Mouse (Mus musculus) activated CD4-positive, CD25-positive, alpha-beta regulatory T cell, adult 4 months (primary cell): ENCODE measurements around the gene Lrrc7. TPM values are rescaled to one million over a fixed set of nuclear protein-coding genes. Genes with fewer than 3 reads are reported as not detected.

ENCODE experiments used
- ATAC-seq: one replicate; pipeline ENCODE4 v1.8.0; 2017
- polyA plus RNA-seq, 2 experiments: library from polyadenylated mRNA; unstranded; fragments of 100-300 nt; shearing (Covaris generic); gene quantifications; one replicate each; pipeline ENCODE4 v1.2.1; 2017

The Lrrc7 gene
- polyA plus RNA-seq = under 1 TPM in 1 of 2 experiments, not detected in 1; 0.34 TPM

DNA sequence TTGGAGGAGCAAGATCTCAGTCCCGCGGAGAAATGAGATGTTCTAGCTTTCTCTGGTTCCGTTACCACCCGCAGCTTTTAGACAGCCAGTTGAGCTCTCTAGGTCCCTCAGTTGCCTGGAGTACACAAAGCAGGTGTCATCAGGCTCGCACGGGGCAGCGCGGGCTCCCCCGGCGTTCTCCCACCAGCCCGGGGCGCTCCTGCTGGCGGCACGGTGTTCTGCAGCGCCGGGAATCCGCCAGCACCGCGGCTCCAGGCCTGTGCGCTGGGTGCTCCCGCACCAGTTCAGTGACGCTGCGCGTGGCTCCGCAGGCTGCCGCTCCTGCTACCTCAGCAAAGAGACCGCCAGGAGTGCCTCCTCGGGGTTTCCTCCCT lies at the start of gene Lrrc7:
Gene Lrrc7 (minus strand): TSS at position 235 of the 374 bp plus-strand sequence.
- no peak for ATAC-seq

DNA sequence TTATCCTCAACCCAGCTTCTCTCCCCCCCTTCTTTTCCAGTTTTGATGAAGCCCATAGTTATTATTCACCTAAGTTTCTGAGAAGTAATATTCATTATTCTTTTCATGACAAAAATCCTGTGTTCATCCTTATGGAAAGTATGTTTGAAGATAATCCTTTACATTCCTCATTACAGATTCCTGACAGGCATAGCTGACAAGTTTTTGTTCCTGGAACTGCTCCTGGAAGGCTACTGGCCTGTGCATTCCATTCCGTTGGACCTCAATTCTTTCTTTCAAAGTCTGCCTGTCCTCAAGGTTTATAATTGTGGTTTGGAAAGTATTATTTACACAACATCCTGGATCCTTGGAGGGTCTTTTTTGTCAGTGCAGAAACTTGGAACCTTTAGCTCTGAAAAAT lies 45.0 kb upstream of the Lrrc7 start:
- ATAC-seq = no peak

DNA sequence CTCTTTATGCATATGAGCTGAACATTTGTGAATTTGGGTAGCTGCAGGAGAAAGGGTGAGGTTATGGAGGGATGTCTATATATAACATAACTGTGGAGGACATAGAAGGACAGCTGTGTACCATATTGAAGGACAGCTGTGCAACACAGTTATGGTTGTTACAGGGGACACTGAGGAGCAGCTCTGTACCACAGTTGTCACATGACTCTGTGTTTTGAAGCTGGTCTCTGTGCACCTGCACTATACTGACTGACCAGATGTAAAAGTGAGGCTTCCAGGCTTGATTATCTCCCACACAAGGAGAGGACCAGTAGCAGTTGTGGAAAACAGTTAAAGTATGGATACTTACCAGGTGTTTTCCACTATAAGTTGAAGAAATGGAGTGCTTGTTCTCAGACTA lies 43.3 kb upstream of the Lrrc7 start:
- no peak for ATAC-seq

DNA sequence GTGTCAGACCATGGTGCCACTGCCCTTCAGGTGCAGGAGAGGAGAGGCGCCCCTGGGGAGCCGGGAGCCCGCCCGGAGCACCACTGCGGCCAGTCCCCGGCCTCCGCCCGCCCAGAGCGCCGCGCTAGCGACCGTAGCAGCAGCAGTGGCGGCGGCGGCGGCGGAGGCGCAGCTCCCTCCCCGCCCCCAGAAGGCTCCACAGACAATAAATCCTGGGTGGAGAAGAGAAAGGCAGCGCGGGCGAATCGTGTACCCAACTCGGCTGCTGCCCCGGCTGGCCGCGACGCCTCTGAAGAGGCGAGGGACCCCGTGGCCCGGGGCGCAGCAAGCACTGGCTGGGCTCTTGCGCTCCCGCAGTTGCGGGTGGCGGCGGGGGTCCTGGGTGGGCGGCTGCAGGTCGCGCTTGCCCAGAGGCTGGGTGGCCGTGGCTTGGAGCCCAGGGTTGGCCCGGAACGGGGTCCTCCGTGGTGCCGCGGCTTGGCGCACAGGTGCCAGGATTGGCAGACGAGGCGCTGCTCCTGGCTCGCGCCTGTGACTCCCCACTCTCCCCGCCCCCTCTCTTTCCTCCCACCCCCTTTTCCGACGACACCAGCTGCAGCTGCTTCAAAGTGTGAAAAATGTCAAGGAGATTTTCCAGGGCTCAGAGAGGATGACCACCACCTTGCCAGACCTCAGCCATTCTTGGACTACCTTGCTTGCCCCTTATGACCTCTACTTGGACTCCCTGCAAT lies 600 bp downstream of the Lrrc7 start:
- ATAC-seq = no peak

DNA sequence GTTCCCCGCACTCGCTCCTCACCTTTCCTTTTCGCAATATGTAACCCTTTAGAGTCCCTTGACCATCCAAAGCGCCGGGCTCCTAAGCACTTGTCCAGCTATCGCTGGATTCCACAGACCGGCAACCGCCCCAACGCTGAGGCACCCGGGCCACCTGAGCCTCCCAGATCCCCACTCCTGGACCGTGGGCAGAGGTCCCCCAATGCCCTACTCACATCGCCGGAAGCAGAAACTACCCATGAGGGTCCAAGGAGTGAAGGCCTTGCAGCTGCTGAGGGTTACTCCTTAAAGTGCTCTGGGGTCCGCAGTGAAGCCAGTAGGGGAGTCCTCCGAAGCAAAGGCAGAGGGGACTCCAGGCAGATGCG lies 1.1 kb downstream of the Lrrc7 start:
- no peak for ATAC-seq

DNA sequence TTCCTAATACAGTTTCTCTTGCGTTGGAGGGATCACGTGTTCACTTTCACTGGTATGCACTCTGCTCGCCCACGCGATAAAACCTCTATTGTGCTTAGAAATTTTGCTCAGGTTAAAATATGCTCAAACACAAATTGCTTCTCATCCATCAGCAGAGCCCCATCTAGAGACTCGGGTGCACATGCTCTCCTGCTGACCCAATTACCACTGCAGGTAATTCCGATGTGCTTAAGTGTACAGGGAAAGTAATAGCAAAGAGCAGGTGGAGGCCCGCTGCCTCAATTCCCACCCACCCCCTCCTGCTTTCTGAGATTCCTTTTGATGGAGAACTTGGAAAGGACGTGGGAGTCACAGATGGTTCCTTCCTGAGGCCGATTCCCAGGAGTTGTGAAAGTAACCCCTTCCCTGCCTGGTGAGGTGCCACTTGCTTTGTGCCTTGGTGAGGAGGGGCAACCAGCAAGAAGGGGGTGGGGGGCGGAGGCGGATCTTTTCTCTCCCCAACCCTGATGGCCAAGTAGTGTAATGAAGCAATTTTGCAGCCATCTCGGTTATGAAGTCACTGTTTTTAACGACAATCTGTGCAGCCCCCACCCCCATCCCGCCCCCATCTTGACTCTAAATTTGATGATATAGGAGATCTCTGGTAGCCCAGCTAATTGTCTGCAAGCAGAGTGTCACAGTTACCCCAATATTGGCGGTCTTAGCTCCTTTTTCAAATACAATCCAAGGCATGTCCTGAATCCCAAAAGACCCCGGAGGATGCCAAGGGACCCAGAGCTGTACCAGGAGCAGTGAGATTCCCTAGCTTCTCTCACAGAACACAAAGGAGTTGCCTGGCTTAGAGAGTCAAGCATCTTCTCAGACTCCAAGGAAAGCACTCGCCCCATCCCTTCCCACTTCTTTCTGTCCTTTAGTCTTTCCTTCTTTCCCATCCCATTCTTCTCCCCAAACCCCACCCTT lies 2.0 kb downstream of the Lrrc7 start:
- ATAC-seq = no peak

DNA sequence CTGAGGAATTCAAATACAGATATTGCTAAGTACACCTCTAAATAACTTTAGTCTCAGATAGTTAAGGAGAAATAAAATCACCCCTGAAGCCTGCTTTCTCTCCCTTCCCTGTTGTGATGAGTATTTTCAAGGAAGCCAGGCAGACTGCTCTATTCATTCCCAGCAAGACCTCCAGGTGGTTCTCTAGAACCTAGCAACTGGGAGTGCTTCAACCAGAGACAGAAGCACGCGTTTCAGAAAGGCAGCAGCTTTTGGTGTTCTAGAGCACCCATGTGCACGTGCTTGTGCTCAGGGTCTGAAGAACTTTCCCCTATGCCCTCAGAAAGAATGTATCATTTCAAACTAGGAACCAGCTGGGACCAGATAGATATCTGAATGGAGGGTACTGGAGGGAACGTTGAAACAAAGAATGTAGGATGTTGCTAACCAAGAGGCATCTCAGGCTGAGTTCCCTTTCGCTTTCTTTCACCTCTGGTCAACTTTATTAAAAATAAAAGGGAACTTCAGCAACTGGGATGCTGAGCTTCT lies 2.8 kb downstream of the Lrrc7 start:
- no peak for ATAC-seq

DNA sequence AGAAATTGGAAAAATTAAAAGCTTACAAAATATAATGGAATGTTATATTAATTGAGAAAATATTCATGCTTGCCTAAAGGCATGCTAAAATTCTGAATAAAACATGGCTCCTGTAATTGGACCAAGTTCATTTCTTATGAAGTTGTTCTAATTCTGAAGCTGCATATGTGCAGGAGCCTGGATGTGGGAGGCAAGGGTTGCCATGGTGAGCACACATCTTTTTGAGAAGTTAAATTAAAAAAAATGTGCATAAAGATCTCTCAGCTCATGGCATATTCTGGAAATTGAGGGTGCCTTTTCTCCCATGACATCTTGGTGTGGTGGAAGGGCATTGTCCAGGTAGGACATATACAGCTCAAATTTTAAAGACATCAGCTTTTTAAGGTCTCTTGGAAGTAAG lies 3.4 kb downstream of the Lrrc7 start:
- no peak for ATAC-seq

DNA sequence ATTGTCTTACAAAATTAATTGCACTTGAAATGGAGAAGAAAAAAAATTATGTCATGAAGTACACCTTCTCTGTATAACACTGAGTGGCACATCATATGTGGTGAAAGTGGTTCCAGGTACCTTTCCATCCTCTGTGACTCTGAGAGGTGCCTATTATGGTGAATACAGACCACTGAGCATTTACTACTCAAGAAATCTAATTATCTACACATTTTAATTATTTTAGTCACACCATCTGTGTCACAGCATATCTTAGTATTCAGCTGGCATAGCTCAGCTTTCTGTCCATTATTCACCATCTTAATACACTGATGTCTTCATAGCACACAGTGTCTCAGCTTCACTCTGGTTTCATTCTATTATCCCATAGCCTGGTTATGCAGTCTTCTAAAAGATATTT lies 7.7 kb downstream of the Lrrc7 start:
- ATAC-seq = no peak

DNA sequence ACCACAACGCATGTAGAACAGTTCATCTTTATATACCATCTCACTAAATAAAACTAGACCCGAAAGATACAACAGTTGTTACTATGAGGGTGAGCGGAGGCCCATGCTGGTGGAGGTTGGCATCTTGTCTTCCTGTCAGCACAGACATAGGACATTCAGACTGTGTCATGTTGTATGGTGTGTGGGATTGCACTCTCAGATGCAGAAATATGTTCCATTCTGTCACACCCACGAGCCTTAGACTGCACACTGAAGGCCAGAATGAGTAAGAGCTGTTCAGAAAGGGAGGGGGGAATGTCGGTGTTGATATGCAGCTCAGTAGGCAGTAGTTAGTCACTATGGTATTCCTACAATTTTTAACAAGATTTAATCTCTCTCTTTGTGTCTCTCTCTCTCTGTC lies 9.9 kb downstream of the Lrrc7 start:
- ATAC-seq = no peak

DNA sequence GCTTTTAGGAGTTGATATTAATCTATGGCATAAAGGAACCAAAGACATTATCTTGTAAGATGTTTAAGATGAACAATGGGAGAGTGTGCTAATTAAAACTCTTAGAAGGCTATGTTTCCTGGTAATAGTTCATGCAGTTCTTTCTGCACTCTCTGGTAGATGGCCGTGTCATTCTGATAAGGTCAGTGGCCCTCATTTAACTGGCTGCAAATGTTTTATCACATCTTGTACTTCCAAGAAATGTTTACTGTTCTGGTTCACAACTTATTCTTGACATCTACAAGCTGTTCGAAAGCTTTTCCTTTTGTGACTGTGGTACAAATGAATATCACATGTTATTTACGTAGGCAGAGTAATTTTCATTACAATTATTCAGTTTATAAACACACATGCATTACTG lies 18.5 kb downstream of the Lrrc7 start:
- no peak for ATAC-seq

DNA sequence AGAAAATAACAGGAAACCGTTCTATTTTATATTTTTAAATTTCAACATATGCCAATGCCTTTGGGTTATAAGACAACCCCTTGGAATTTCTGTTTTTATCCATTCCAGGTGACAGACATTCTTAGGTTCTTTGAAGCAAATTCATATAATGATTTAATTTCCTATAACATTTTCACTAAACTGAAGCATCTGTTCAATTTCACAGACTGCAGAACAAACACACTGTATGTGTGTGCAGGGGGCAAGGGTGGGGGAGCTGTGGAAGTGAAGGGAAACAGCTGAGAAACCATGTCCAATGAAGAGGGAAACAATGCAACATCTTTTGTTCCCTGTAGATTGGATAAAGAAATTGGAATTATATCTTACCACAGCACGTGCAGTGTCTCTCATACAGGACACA lies 29.2 kb downstream of the Lrrc7 start:
- no peak for ATAC-seq

DNA sequence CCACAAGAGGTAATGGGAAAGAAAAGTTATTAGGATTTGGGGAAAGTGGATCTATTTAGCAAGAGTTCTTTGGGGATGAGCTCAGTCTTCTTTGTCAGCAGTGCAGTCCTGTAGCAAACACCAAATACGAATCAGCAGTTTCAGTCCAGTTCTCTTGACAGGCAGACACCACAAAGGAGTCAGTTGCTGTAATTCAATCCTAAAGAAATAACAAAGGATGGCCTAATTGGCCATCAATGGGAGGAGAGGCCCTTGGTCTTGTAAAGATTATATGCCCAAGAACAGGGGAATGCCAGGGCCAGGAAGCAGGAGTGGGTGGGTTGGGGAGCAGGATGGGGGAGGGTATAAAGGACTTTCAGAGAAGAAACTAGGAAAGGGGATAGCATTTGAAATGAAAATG lies 33.5 kb downstream of the Lrrc7 start:
- no peak for ATAC-seq

DNA sequence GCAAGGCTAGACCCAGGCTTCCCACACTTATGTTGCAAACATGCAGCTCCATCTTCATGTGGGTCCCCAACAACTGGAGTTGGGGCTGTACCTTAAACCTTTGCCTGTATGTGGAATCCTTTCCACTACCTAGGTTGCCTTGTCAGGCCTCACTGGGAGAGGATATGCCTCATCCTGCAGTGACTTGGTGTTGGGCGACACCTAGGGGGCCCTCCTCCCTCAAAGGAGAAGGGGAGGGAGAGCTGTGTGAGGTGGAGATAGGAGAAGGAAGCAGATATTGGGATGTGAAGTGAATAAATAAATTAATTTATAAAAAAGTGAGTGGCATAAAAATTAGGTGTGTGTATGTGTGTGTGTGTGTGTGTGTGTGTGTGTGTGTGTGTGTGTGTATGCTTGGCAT lies 68.3 kb downstream of the Lrrc7 start:
- no peak for ATAC-seq

DNA sequence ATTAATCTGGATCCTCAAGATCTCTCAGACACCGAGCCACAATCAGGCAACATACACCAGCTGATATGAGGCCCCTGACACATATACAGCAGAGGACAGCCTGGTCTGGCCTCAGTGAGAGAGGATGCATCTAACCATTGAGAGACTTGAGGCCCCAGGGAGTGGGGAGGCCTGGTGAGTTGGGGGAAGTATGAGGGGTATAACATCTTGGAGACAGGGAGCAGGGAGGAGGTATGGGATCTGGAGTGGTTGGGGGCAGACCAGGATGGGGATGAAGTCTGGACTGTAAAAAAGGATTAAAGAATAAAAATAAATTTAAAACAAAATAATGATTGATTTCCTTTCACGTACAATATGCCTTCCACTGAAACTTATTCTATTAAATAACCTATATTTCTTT lies 82.3 kb downstream of the Lrrc7 start:
- ATAC-seq = no peak

DNA sequence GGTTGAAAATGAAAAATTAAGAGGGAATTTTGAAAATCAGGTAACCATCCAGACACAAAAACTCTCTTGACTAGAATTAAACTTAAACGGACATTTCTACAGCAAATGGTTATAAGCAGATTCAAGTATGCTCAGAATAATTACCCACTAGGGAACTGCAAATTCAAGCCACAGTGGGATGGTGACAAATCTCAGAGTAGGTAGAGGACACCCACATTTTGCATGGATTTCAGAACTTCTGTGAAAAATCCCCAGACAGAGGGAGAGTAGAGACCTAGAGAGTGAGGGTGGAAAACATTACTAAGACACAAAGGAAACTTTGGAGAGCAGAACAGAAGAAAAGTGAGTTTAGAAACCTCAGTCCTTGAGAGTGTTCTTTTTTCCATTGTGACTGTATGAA lies 161.4 kb downstream of the Lrrc7 start:
- no peak for ATAC-seq

DNA sequence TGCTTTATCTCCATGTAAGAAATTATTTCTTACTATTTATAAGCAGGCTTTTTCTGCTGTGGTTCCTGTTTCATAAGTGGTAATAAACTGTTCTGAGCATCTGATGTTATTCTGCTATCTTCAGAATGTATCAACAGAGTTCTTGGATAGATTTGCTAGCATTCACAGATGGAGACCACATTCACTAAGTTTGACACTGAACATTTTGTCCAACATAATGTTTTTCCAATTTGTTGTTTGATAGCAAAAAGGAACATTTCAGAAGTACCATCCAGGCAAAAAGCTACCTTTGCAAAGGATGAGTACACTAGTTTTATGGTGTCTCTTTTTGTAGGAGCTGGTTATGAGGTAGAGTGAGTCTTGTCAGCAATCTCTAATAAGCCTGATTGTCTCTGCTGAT lies 170.5 kb downstream of the Lrrc7 start:
- no peak for ATAC-seq

DNA sequence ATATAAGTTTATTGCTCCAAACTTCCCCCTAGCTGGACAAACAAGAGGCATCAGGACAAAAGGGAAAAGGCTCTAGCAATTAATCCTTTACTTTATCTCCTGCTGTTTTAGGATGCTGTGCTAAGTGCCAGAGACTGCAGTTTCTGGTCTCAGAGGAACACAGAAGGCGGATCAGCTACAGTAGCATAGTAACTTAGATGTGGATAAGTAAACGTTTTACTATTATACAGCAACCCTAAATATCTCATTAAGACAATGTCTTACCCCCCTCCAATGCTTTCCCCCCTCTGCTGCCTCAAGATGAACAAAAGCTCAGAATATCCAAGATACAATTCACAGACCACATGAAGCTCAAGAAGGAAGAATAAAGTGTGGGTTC lies 174.0 kb downstream of the Lrrc7 start:
- ATAC-seq = no peak

DNA sequence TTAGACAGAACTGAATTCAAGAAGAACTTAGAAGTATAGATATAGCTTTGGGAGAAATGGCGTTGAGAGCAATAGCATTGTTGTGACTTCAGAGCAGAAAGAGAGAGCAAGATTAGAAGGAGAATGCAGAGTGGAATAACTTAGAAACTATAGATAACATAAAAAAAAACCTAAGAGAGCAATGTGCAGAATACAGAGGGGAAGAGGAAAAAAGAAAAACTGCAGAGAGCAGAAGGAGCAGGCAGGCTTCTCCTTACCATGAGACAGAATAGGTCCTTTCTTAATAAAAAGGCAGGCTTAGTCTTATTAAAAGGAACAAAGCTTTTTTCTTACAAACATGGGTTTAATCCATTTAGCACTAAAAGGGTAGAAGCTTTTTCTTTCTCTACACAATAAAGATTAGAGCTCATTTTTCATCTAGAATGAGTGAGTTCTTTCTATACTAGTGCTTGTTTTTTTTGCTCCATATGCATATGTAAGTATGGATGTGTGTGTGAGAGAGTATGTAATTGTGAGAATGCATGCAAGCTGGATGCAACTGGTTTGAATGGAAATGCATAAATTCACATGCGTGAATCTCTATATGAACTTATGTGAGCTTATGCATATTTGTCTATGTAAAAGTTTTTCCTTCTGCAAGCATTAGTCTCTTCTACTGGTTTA lies 174.5 kb downstream of the Lrrc7 start:
- no peak for ATAC-seq

DNA sequence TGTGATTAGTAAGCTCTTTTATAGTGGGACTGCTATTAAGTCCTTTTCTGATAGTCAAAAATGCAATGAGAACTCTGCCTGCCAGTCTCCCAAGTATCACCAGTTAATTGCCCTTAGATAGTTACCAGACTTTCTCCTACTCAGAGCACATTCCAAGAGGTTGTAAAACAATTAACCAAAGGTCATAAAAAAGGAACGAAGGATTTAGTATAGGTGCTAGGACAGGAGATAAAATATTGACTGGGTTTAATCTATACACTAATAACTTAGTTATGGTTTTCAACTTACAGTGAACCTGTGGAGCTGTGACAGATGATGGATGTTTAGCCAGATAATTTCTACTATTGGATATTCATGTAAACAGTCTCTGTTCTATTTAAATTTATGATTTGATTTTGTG lies 175.2 kb downstream of the Lrrc7 start:
- ATAC-seq = no peak

DNA sequence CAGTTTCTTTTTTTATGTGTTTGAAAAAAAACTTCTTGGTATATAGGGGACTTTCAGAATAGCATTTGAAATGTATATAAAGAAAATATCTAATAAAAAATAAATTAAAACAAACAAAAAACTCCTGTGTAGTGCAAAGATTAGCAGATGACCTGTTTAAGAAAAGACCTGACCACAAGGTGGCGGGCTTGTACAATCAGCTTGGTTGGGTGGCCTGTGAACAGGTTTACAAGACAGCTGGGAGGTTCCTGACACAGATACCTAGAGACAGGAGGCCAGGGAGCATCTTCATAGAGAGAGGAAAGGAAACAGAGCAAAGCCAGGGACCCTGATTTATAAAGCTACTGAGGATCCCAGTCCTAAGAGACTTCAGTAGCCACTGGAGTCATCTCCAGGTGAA lies 186.1 kb downstream of the Lrrc7 start:
- ATAC-seq = no peak

DNA sequence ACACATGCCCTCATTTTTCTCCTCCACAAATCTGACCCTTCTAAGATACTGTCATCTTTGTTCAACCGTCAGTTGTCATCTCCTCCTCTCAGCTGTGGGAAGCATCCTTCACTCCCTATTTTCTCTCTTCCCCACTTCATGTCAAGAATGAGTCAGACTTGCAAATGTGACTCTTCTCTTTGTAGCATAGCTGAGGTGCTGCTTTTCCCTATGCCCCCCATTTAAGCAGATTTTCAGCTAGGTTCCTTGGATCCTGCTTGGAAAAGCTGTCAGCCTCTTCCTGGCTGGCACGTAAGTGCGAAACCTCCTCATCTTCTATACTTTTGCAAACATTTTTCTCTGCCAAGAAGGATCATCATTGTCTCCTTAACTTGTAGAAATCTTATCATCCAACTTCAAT lies 192.9 kb downstream of the Lrrc7 start:
- no peak for ATAC-seq

DNA sequence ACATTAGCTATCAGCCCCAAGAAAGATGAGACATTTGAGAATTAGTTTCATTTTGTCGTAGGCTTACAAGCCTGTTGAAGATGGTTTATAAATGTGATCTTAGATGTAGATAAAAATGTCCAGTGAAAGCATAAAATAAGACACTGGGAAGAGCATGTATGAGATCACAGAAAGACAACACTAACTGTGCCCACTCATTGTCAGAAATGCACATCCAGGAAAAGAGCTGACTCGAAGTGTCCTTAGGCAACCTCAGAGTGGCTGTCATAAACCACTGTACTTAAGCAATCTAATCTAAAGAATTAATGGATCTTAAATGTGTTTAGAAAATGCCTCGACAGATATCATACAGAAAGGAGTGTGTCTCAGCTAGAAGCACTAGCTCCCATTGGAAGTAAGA lies 196.2 kb downstream of the Lrrc7 start:
- ATAC-seq = no peak
